Mouse (Mus musculus) embryonic facial prominence, embryonic 12.5 days (tissue): ENCODE data around the gene Gpat3. TPM values are rescaled to one million over a fixed set of nuclear protein-coding genes. Genes with fewer than 3 reads are reported as not detected.
A peak's percentile ranks its signal among the peaks of the same experiment; 100 is the strongest.

Source experiments
- ATAC-seq: fragments of 200-750 bp; cut with Nextera tagmentation; 2 replicates; pipeline ENCODE4 v1.8.0; 2017; ENCODE audit not compliant: insufficient number of reproducible peaks, insufficient read depth, low FRiP score, low TSS enrichment
- H3K27ac ChIP-seq: fragments of 300-500 bp; sonication (generic); 2 replicates; pipeline ENCODE4 v1.5.1; 2016; ENCODE audit warnings: mild to moderate bottlenecking
- H3K27me3 ChIP-seq: fragments of 300-500 bp; sonication (generic); 2 replicates; pipeline ENCODE4 v1.6.1; 2016; ENCODE audit warnings: mild to moderate bottlenecking, moderate library complexity
- H3K36me3 ChIP-seq: fragments of 300-500 bp; sonication (generic); 2 replicates; pipeline ENCODE4 v1.6.1; 2016; ENCODE audit warnings: mild to moderate bottlenecking
- H3K4me1 ChIP-seq: fragments of 300-500 bp; sonication (generic); 2 replicates; pipeline ENCODE4 v1.6.1; 2016
- H3K4me2 ChIP-seq: fragments of 300-500 bp; sonication (generic); replicated peaks from 2 replicates; pipeline ENCODE4 v1.6.1; 2016; ENCODE audit warnings: mild to moderate bottlenecking, moderate library complexity
- H3K4me3 ChIP-seq: fragments of 300-500 bp; sonication (generic); 2 replicates; pipeline ENCODE4 v1.5.1; 2016; ENCODE audit warnings: mild to moderate bottlenecking
- H3K9ac ChIP-seq: fragments of 300-500 bp; sonication (generic); 2 replicates; pipeline ENCODE4 v1.6.1; 2016; ENCODE audit warnings: mild to moderate bottlenecking, moderate library complexity
- H3K9me3 ChIP-seq: fragments of 300-500 bp; sonication (generic); 2 replicates; pipeline ENCODE4 v1.6.1; 2016; ENCODE audit warnings: mild to moderate bottlenecking, moderate library complexity
- WGBS: fragments of 180-500 bp; shearing (Covaris S2); methylation state at CpG from one replicate; pipeline ENCODE4 v1.1.7; 2016; 5-methylcytosine and 5-hydroxymethylcytosine counted together
- polyA plus RNA-seq: library from polyadenylated mRNA; unstranded; fragments of >200 nt; fragmentation: Nextera tagmentation; extraction: Ambion mirVana; gene quantifications from 2 replicates; pipeline ENCODE4 v1.2.1, GENCODE M21; 2016

Gpat3 gene
- polyA plus RNA-seq, result 0.84 and 0.89 TPM in 2 replicates

DNA sequence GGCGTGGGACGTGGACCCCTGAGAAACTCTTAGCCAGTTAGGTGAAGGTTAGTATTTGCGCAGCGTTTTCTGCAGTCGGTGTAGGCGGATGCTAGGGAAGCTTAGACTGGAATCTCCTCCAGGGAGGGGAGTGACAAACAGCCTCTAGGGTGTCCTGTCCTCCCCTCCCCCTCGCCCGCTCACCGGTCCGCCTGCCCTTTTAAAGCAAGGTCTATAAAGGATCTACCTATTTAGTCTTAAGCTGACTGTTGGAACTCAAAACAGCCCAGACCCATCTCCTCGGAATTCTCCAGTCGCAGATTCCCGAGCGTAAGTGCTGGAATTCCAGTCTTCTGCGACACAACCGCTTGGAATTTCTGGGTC, at the start of gene Gpat3:
TSS of gene Gpat3 (plus strand) at position 229 of the 363 bp plus-strand sequence.
- under 1% methylated on average over 16 of the region's 16 CpGs for WGBS

DNA sequence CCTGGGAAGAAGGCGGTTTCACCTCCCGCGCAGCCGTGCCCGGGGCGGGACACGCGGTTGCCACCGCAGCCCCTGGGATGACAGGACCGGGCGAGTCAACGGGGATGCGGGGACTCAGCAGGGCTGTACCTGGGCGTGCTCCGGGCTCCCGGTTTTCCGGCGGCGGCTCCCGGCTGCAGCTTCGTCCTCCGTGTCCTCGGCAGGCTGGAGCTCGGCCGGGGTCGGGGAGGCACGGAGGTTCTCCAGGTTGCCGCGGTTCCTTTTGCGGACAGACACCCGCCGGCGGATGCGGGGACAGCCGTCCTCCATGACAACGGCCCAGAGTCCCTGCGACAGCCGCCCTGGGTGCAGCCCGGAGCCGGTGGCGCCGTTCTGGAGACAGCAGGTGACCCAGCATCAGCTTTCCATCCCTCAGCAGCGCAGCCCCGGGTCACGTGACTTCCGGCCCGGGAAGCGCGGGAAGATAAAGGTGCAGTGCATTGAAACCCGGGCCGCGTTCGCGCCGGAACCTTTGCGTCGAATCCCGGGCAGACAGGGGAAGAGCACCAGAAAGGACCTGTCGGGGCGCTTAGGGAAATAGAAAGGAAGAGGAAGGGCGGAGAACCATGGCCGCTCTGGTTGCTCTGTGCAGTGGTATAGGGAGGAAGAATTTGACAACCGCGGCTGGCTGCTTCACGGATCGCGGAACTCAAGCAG, 47.2 kb upstream of the Gpat3 start, which contains the start of the genes Helq and Mrps18c:
TSS of gene Helq (minus strand) at position 434 of the 696 bp plus-strand sequence.
TSS of gene Mrps18c (plus strand) at position 463 of the 696 bp plus-strand sequence.
- Histone ChIP-seq H3K36me3 (peaks cover 18% of the 10 kb centered on the region; the same call in 1 of the 2 replicates), H3K27me3 (no peaks in the 10 kb centered on the region), H3K4me3 (peak within 1 kb of the TSS; percentile 79), H3K9ac (peak within 1 kb of the TSS; percentile 74), H3K4me2 (peak within 1 kb of the TSS; percentile 85), H3K9me3 (no peaks in the 10 kb centered on the region), H3K27ac (no peak within 1 kb of the TSS), H3K4me1 (peaks cover 13% of the 10 kb centered on the region; the same call in 1 of the 2 replicates)
- WGBS, result under 1% methylated on average over 67 of the region's 67 CpGs
- ATAC-seq, result peak; percentile 97

More for the DNA sequence above, at the start of gene Gpat3:
- peaks cover 11% of the 10 kb centered on the region for H3K4me1 ChIP-seq
- peaks cover 54% of the 10 kb centered on the region for H3K27me3 ChIP-seq
- H3K4me3 ChIP-seq, result peak within 1 kb of the TSS; percentile 61
- H3K36me3 ChIP-seq, result no peaks in the 10 kb centered on the region
- no peak for ATAC-seq
- H3K9me3 ChIP-seq, result no peaks in the 10 kb centered on the region
- peak within 1 kb of the TSS; percentile 51 for H3K9ac ChIP-seq
- H3K4me2 ChIP-seq, result peak within 1 kb of the TSS; percentile 100
- H3K27ac ChIP-seq, result no peak within 1 kb of the TSS

- H3K4me1 ChIP-seq, result no peaks in the 10 kb centered on the region; the same call in 1 of the 2 replicates
- H3K4me3 ChIP-seq, result no peak overlapping the region
- no peaks in the 10 kb centered on the region for H3K27me3 ChIP-seq
- no peak for ATAC-seq
- H3K27ac ChIP-seq, result no peak overlapping the region
- H3K9me3 ChIP-seq, result no peaks in the 10 kb centered on the region
- no peak overlapping the region for H3K9ac ChIP-seq
- 53% methylated on average over 4 of the region's 4 CpGs for WGBS
- H3K4me2 ChIP-seq, result no peak overlapping the region
- H3K36me3 ChIP-seq, result peaks cover 13% of the 10 kb centered on the region
These were observed 27.2 kb upstream of the Gpat3 start for GRCm38 (mm10) chr5:100818341-100818740.

DNA sequence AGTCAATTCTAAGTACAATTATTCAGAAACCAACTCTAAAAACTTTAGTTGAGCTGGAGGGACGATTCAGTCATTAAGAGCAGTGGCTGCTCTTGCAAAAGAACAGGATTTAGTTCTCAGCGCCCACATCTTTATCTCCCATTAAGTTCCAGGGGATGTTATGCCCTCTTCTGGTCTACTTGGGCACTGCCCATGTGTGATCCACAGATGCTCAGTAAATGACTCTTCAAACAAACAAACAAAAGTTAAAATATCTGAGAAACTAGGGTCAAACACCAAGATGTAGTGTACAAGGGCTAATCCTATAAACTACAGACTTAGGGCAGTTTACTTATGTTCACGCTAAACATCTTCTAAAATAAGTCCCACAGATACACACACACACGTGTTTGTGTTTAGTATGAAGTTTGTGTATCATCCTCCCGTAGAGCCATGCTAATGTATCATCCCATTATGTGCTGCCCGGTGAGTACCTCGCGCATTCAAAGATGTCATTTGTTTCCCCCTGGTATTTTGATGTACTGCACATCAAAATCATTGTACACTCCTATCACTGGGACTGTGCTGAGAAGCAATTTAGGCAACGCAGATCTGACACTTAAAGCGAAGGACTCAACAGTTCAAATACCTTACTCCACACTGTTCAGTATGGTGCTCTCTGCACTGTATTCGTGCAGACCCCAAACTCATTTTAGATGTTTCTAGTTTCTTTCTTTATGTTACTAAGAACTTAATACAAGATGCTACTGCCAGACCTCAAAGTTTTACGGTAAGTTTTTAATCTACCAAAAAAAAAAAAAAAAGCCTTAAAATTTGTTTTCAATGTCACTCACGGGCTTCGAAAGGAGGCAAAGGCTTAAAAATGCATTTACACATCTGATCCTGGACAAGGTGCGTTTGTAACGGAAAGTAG, 25.7 kb upstream of the Gpat3 start:
- no peak for ATAC-seq
- H3K27me3 ChIP-seq, result no peaks in the 10 kb centered on the region
- H3K4me2 ChIP-seq, result peak overlapping the region; percentile 64
- WGBS, result 28% methylated on average over 16 of the region's 16 CpGs
- H3K4me1 ChIP-seq, result no peaks in the 10 kb centered on the region; the same call in 1 of the 2 replicates
- H3K27ac ChIP-seq, result peak overlapping the region; percentile 90
- H3K9ac ChIP-seq, result peak overlapping the region; percentile 96
- H3K36me3 ChIP-seq, result peaks cover 8% of the 10 kb centered on the region
- no peaks in the 10 kb centered on the region for H3K9me3 ChIP-seq
- H3K4me3 ChIP-seq, result peak overlapping the region; percentile 86

DNA sequence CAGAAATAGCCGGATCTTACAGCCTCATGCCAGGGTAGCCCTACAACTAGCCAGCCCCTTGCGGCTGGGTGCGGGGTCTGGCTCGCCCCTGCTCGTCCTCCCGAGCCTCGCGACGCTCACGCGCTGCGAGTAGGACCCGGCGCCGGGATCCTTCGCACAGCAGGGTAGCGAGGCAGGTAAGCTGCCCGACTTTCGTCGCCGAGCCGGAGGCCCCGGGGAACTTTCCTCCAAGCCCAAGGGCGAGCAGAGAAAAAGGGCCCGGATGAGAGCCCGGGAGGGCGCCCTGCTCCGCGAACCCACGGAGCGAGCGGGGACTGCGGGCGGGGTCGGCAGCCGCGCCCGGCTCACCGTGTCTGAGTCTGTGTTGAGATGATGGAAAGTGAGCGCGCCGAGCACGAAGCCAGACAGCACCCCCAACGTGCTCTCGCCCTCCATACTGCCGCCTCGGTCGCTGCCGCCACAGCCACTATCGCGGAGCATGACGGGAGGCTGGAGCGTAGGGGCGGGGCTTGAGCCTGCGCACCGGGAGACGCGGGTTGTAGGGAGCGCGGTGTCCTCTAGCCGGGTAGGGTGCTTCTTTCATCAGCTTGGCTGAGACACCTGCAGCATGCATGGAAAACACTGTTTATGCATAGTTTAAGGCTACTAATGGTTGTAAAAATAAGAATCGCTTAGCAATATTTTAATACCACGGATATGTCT, 24.9 kb upstream of the Gpat3 start, which contains the start of gene Abraxas1:
TSS of gene Abraxas1 (minus strand) at position 483 of the 702 bp plus-strand sequence.
- ATAC-seq, result peak; percentile 87
- under 1% methylated on average over 62 of the region's 63 CpGs for WGBS

DNA sequence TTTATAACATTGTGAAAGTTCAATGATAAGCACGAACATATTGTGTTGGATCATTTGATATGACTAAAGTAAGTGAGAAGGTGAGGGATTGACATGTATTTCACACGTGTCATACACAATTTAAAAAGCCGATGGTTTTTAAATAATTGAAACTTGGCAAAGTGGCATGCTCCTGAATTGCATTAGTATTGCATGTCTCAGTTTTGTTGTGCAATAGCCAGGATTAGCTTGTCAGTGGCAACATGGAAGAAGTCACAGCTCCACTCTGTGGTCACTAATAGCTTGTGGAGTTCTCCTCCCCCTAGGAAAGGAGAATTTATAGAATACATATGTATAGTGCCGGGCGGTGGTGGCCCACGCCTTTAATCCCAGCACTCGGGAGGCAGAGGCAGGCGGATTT, 24.1 kb upstream of the Gpat3 start:
- ATAC-seq, result no peak
- WGBS, result 82% methylated on average over 8 of the region's 8 CpGs
- Histone ChIP-seq H3K36me3 (no peaks in the 10 kb centered on the region), H3K4me3 (no peak overlapping the region), H3K27me3 (no peaks in the 10 kb centered on the region), H3K4me2 (peak overlapping the region; percentile 64), H3K9ac (0 out of 2 replicates have a peak overlapping the region, but pooled peaks have one; percentile 96), H3K9me3 (no peaks in the 10 kb centered on the region), H3K4me1 (no peaks in the 10 kb centered on the region; the same call in 1 of the 2 replicates), H3K27ac (no peak overlapping the region)

More for the DNA sequence above, 24.9 kb upstream of the Gpat3 start, which contains the start of gene Abraxas1:
- Histone ChIP-seq H3K27me3 (no peaks in the 10 kb centered on the region), H3K9ac (peak within 1 kb of the TSS; percentile 96), H3K27ac (peak within 1 kb of the TSS; percentile 90), H3K4me3 (peak within 1 kb of the TSS; percentile 86), H3K4me1 (no peaks in the 10 kb centered on the region; the same call in 1 of the 2 replicates), H3K4me2 (peak within 1 kb of the TSS; percentile 64), H3K36me3 (0 out of 2 replicates have a peak, but pooled peaks cover 7% of the 10 kb centered on the region), H3K9me3 (no peaks in the 10 kb centered on the region)

DNA sequence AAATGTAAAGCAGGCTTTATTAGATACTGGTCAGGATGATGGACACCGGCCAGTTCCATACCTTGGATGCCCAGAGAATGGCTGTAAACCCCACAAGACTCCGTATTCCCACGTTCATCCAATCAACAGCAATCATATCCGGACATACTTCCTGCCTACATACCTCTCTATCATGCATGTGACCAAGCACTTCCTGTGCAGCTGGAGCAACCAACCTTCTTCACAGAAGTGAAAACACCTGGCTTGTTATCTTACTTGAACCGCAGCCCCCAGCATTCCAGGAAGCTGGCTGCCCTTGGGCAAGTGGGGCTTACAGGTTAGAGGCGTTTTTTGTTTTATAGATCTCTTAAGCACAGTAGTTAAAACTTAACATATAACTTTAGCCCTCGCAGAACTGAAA, 22.7 kb upstream of the Gpat3 start:
- H3K9ac ChIP-seq, result no peak overlapping the region
- no peak overlapping the region for H3K27ac ChIP-seq
- 77% methylated on average over 7 of the region's 7 CpGs for WGBS
- no peaks in the 10 kb centered on the region for H3K36me3 ChIP-seq
- no peak overlapping the region for H3K4me2 ChIP-seq
- H3K9me3 ChIP-seq, result no peaks in the 10 kb centered on the region
- no peak overlapping the region for H3K4me3 ChIP-seq
- H3K4me1 ChIP-seq, result no peaks in the 10 kb centered on the region; the same call in 1 of the 2 replicates
- no peak for ATAC-seq
- no peaks in the 10 kb centered on the region for H3K27me3 ChIP-seq

- H3K9me3 ChIP-seq, result no peaks in the 10 kb centered on the region
- WGBS, result 15% methylated on average over 2 of the region's 2 CpGs
- H3K4me1 ChIP-seq, result no peaks in the 10 kb centered on the region
- H3K4me3 ChIP-seq, result no peak overlapping the region
- no peaks in the 10 kb centered on the region for H3K36me3 ChIP-seq
- H3K27me3 ChIP-seq, result no peaks in the 10 kb centered on the region
- no peak overlapping the region for H3K9ac ChIP-seq
- no peak for ATAC-seq
- H3K4me2 ChIP-seq, result no peak overlapping the region
- no peak overlapping the region for H3K27ac ChIP-seq
These were observed 19.5 kb upstream of the Gpat3 start for GRCm38 (mm10) chr5:100825975-100826374.

- Histone ChIP-seq H3K9me3 (no peaks in the 10 kb centered on the region), H3K4me1 (no peaks in the 10 kb centered on the region), H3K27ac (no peak overlapping the region), H3K9ac (no peak overlapping the region), H3K36me3 (no peaks in the 10 kb centered on the region), H3K4me2 (no peak overlapping the region), H3K27me3 (no peaks in the 10 kb centered on the region), H3K4me3 (no peak overlapping the region)
- WGBS, result 50% methylated on average over 7 of the region's 7 CpGs
- ATAC-seq, result no peak
These were observed 19.0 kb upstream of the Gpat3 start for GRCm38 (mm10) chr5:100826531-100826930.

GRCm38 (mm10) chr5:100828701-100829100, 16.8 kb upstream of the Gpat3 start:
- Histone ChIP-seq H3K4me1 (no peaks in the 10 kb centered on the region), H3K27ac (no peak overlapping the region), H3K4me3 (no peak overlapping the region), H3K27me3 (no peaks in the 10 kb centered on the region), H3K9ac (no peak overlapping the region), H3K4me2 (no peak overlapping the region), H3K9me3 (no peaks in the 10 kb centered on the region), H3K36me3 (no peaks in the 10 kb centered on the region)
- no peak for ATAC-seq
- 78% methylated on average over 3 of the region's 3 CpGs for WGBS

DNA sequence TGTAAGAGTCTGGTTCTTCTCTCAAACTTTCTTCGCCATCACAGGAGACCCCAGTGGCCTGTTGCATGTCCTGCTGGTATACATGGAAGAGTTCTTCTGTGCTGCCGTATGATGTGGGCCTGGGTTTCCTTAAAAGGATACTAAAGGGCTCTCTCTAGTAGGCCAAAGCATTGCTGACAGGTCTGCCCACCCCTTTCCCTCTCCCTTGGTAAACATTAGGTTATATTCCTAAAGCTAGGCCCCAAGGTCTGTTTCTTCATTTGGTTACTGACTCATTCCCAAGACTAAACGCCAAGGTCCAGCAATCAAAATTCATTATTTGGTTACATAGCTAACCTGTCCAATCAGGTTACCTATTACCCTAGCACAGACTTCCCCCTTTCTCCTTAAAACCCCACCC, 12.8 kb upstream of the Gpat3 start:
- H3K9me3 ChIP-seq, result no peaks in the 10 kb centered on the region
- H3K9ac ChIP-seq, result no peak overlapping the region
- no peaks in the 10 kb centered on the region for H3K4me1 ChIP-seq
- H3K27ac ChIP-seq, result no peak overlapping the region
- no peaks in the 10 kb centered on the region for H3K27me3 ChIP-seq
- no peak overlapping the region for H3K4me2 ChIP-seq
- H3K36me3 ChIP-seq, result no peaks in the 10 kb centered on the region
- no peak for ATAC-seq
- 83% methylated on average over 3 of the region's 3 CpGs for WGBS
- no peak overlapping the region for H3K4me3 ChIP-seq
